ENCODE assay signal across 8 mouse cellular contexts in the genomic region with DNA sequence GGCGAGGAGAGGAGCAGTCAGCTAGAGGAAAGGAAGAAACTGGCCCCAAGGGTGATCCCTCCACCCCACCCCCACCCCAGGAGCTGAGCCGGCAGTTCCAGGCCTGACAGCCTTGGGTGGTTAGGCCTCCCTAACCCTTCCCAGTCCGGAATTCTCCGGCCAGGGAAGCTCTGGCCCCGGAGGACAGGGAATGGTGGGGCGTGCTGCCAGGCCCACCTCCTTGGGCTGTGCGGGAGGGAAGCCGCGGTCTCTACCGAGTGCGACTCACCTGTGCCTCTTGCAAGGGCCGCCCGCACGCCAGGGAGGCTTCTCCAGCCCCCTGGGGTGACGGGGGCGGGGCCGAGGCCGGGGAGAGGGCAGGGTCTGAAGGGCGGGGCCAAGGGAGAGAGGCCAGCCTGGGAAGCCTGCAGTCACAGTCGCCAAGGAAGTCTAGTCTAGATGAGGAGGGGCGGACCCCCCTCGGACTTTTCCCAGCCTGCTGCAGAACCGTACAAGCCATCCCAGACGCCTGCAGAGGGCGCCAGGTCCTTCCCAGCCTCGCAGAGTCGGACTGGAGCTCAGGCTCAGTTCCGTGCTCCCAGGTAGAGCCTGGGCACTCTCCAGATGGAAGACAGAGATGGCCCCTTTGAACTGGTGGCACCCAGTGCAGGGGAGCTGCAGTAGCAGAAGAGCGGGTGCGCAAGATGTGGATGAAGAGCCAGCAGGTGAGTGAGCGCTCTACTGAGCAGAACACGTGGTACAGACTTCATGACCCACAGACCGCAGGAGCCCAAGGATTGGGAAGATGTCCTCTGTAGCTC. TPM values are rescaled to one million over a fixed set of nuclear protein-coding genes. Genes with fewer than 3 reads are reported as not detected.
DNase-seq lines count a peak whose midpoint lies in the region; ATAC-seq lines count a peak whose summit lies in the region.

A gene (minus strand): TSS at position 590 of the 800 bp plus-strand sequence.

- peak within 1 kb of the TSS; percentile 43 for H3K4me2 ChIP-seq in forebrain, embryonic 15.5 days (replicated peaks)

- peak within 1 kb of the TSS; percentile 1; the same call in 1 of the 2 replicates for H3K9ac ChIP-seq in forebrain, embryonic 15.5 days (replicated peaks)

- no peak within 1 kb of the TSS for H3K27ac ChIP-seq in forebrain, embryonic 15.5 days (replicated peaks)

- peak; percentile 53 for DNase-seq in Muller cell, postnatal 12 days (ENCODE audit: inconsistent ontology term)
- peak; percentile 64 to 65 for DNase-seq in cerebellum, adult 18-20 months
- peak; percentile 52 for DNase-seq in heart, postnatal 25 days (ENCODE audit: low spot score)
- peak in 1 of 2 experiments; percentile 72 for DNase-seq in layer of hippocampus, adult 18-20 months (ENCODE audit: low spot score in 2 of 2)
- peak; percentile 92 for DNase-seq in lung, postnatal 10 days
- peak; percentile 50 for DNase-seq in retina, postnatal 7 days (ENCODE audit: low read depth, low spot score)
- peak; percentile 61 to 75 for DNase-seq in urinary bladder, postnatal 36 days (ENCODE audit: low spot score in 2 of 2)

- peaks cover 11% of the 10 kb centered on the region for H3K4me1 ChIP-seq in forebrain, embryonic 15.5 days

- peaks cover 15% of the 10 kb centered on the region for H3K36me3 ChIP-seq in forebrain, embryonic 15.5 days

- 2% methylated on average over 33 of the region's 33 CpGs for WGBS in forebrain, embryonic 15.5 days

- peaks cover 18% of the 10 kb centered on the region; the same call in 1 of the 2 replicates for H3K27me3 ChIP-seq in forebrain, embryonic 15.5 days

- peak within 1 kb of the TSS; percentile 25 for H3K4me3 ChIP-seq in forebrain, embryonic 15.5 days

- ATAC-seq in forebrain, embryonic 15.5 days (replicated peaks) = 0 out of 2 replicates have a peak, but pooled peaks have one; percentile 20

- no peaks in the 10 kb centered on the region for H3K9me3 ChIP-seq in forebrain, embryonic 15.5 days

- intact Hi-C loops in heart, postnatal 25 days (cut with DNase I) = no loop called here

RNA-seq across cellular contexts. Expression of the gene that starts here (rescaled TPM):
- polyA plus RNA-seq in forebrain, embryonic 15.5 days (2015; fragmentation: Nextera tagmentation; extraction: Ambion mirVana) = 3.6 and 3.8 TPM in 2 replicates
- total RNA-seq in heart, postnatal 25 days (2021) = 1 to 10 TPM; 5.8 to 5.9 TPM
- total RNA-seq in layer of hippocampus, adult 18-20 months (2021) = 10 to 100 TPM; 10.3 to 12.5 TPM
